24 mouse cellular contexts compared by ENCODE assay signal in the genomic region with DNA sequence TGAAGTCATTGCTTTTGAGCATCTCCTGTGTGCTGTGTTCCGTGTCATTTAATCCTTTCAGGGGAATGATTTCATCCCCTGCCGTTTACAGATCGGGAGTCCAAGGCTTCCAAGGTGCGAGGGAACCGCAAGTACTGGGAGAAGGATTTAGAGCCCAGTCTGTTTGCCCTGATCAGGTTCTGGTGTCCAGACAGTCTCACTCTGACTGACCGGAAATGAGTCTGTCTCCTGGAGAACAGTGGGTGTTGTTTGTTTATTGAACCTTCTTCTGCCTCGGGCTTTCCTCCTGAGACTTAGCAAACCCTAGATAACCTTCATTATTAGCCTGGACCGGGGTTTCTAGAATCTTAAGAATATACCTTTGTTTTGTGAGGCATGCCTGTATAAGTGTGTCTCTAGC.
"Had no signal": no experiment of that assay in that cellular context is flagged by ENCODE, and none has a peak within 500 bp of the region (broad histone marks: within the 10 kb centered on the region; RNA-seq: fewer than 3 reads in every experiment).

No protein-coding gene starts in this region.

- H3K9ac ChIP-seq: forebrain, postnatal 0 days; heart, embryonic 13.5 days; heart, embryonic 15.5 days; hindbrain, embryonic 12.5 days; hindbrain, embryonic 14.5 days; kidney, embryonic 15.5 days; limb, embryonic 13.5 days had no signal

- H3K27ac ChIP-seq: heart, adult 2 months; heart, embryonic 13.5 days; heart, embryonic 15.5 days; hindbrain, embryonic 12.5 days; hindbrain, embryonic 14.5 days; kidney, embryonic 15.5 days; kidney, postnatal 0 days; limb, embryonic 13.5 days had no signal

- DNase-seq: forebrain, postnatal 0 days; gastrocnemius, postnatal 14 days; gastrocnemius, postnatal 36 days; heart, adult 11 months; heart, adult 2 months; heart, postnatal 14 days; heart, postnatal 36 days; kidney, adult 11 months; kidney, adult 2 months; kidney, adult 9 months; kidney, postnatal 14 days; kidney, postnatal 36 days; layer of hippocampus, adult 9-11 months; layer of hippocampus, postnatal 36 days; left cerebral cortex, postnatal 4 days had no signal

- H3K4me2 ChIP-seq: heart, embryonic 11.5 days; heart, embryonic 15.5 days; hindbrain, embryonic 12.5 days; hindbrain, embryonic 14.5 days; kidney, embryonic 15.5 days; limb, embryonic 13.5 days had no signal

- H3K4me1 ChIP-seq: heart, embryonic 15.5 days; limb, embryonic 13.5 days had no signal

- H3K9me3 ChIP-seq: heart, embryonic 13.5 days; heart, embryonic 15.5 days; hindbrain, embryonic 12.5 days; kidney, embryonic 15.5 days; limb, embryonic 13.5 days had no signal

- H3K4me3 ChIP-seq: heart, adult 2 months; heart, embryonic 13.5 days; heart, embryonic 15.5 days; hindbrain, embryonic 12.5 days; kidney, embryonic 15.5 days; limb, embryonic 13.5 days had no signal

- ATAC-seq: forebrain, postnatal 0 days; intestine, embryonic 16.5 days had no signal

- H3K36me3 ChIP-seq: heart, embryonic 13.5 days; heart, embryonic 15.5 days; hindbrain, embryonic 12.5 days; kidney, embryonic 15.5 days; limb, embryonic 13.5 days had no signal
